Mouse (Mus musculus) CH12.LX (cell line): ENCODE results near the gene Ugt1a10. TPM values are rescaled to one million over a fixed set of nuclear protein-coding genes. Genes with fewer than 3 reads are reported as not detected.
A peak's percentile ranks its signal among the peaks of the same experiment; 100 is the strongest.

ENCODE experiments used
- DNase-seq: peaks from one replicate; pipeline ENCODE4 v3.0.0-alpha.2; 2013; ENCODE audit errors: extremely low read depth
- H3K27ac ChIP-seq: 2 replicates; pipeline ENCODE4 v1.5.1; 2012; ENCODE audit warnings: low read depth, mild to moderate bottlenecking, control low read depth, moderate library complexity; ENCODE audit not compliant: insufficient read depth
- H3K27me3 ChIP-seq: replicated peaks from 2 replicates; pipeline ENCODE3; 2012; ENCODE audit warnings: inconsistent platforms
- H3K36me3 ChIP-seq, 2 experiments: replicated peaks in 1 of 2; 2 replicates each; pipeline versions ENCODE3 to v1.6.1; 2012; ENCODE audit warnings: inconsistent platforms in 1 of 2, low read length in 1 of 2, mild to moderate bottlenecking in 1 of 2, mixed read lengths in 1 of 2, moderate library complexity in 1 of 2; ENCODE audit not compliant: control insufficient read depth in 1 of 2, insufficient read depth in 1 of 2
- H3K4me1 ChIP-seq, 2 experiments: 2 replicates each; pipeline ENCODE4 v1.6.1; 2012; ENCODE audit warnings: inconsistent platforms in 1 of 2, moderate library complexity in 1 of 2; ENCODE audit not compliant: insufficient read depth in 2 of 2, control insufficient read depth in 1 of 2
- H3K4me2 ChIP-seq: 2 replicates; pipeline ENCODE4 v1.6.1; 2012; ENCODE audit warnings: low read depth, mild to moderate bottlenecking, control low read depth; ENCODE audit not compliant: poor library complexity, insufficient read depth, severe bottlenecking
- H3K4me3 ChIP-seq, 3 experiments: fragments of 150-350 bp in 1 of 3; sonication (generic) in 1 of 3; replicated peaks in 1 of 3; 2 replicates each; pipeline versions ENCODE3 to v1.5.1; 2011 to 2012; ENCODE audit warnings: low read depth in 2 of 3, low read length in 2 of 3, mild to moderate bottlenecking in 2 of 3, moderate library complexity in 2 of 3, control low read depth in 1 of 3, improper control_type of control experiment in 1 of 3, inconsistent platforms in 1 of 3, mixed read lengths in 1 of 3; ENCODE audit not compliant: poor library complexity in 1 of 3
- H3K79me2 ChIP-seq: replicated peaks from 2 replicates; pipeline ENCODE4 v1.6.1; 2012; ENCODE audit warnings: mild to moderate bottlenecking, moderate library complexity; ENCODE audit not compliant: control insufficient read depth, poor library complexity, insufficient read depth, severe bottlenecking; ENCODE audit errors: extremely low read depth
- H3K9ac ChIP-seq: 2 replicates; pipeline ENCODE4 v1.6.1; 2012; ENCODE audit warnings: low read depth, mild to moderate bottlenecking, control low read depth, moderate library complexity; ENCODE audit not compliant: insufficient read depth
- H3K9me3 ChIP-seq: replicated peaks from 2 replicates; pipeline ENCODE3; 2012; ENCODE audit warnings: low read length, inconsistent platforms, mixed read lengths
- CHD2 ChIP-seq: IDR thresholded peaks from 2 replicates; pipeline ENCODE4 v1.6.1; 2011; ENCODE audit warnings: low read length, improper control_type of control experiment
- ETS1 ChIP-seq: conservative IDR thresholded peaks from 2 replicates; pipeline ENCODE4 v1.6.1; 2012; ENCODE audit warnings: low read depth, mild to moderate bottlenecking, inconsistent platforms, low read length, improper control_type of control experiment, moderate library complexity
- GABPA ChIP-seq: IDR thresholded peaks from 2 replicates; pipeline ENCODE4 v1.6.1; 2012; ENCODE audit warnings: low read depth, low read length, improper control_type of control experiment, inconsistent platforms; ENCODE audit not compliant: insufficient replicate concordance
- HCFC1 ChIP-seq: IDR thresholded peaks from 2 replicates; pipeline ENCODE4 v1.6.1; 2012; ENCODE audit warnings: low read depth, mild to moderate bottlenecking, inconsistent platforms, low read length, improper control_type of control experiment
- JUND ChIP-seq: conservative IDR thresholded peaks from 2 replicates; pipeline ENCODE4 v1.6.1; 2011; ENCODE audit warnings: low read depth, low read length, improper control_type of control experiment
- MAX ChIP-seq: IDR thresholded peaks from 2 replicates; pipeline ENCODE4 v1.6.1; 2011; ENCODE audit warnings: low read length, improper control_type of control experiment
- MAZ ChIP-seq: IDR thresholded peaks from 2 replicates; pipeline ENCODE4 v1.6.1; 2012; ENCODE audit warnings: low read depth, mild to moderate bottlenecking, inconsistent platforms, low read length, improper control_type of control experiment, moderate library complexity
- MXI1 ChIP-seq: IDR thresholded peaks from 2 replicates; pipeline ENCODE4 v1.6.1; 2011; ENCODE audit warnings: mild to moderate bottlenecking, low read depth, low read length, improper control_type of control experiment
- POLR2AphosphoS2 ChIP-seq: IDR thresholded peaks from 2 replicates; pipeline ENCODE4 v1.6.1; 2011; ENCODE audit warnings: low read depth, low read length, improper control_type of control experiment
- RAD21 ChIP-seq: IDR thresholded peaks from 2 replicates; pipeline ENCODE4 v1.6.1; 2011; ENCODE audit warnings: low read depth, mild to moderate bottlenecking, low read length, improper control_type of control experiment, moderate library complexity
- SIN3A ChIP-seq: IDR thresholded peaks from 2 replicates; pipeline ENCODE4 v1.6.1; 2012; ENCODE audit warnings: low read length, improper control_type of control experiment, inconsistent platforms
- TBP ChIP-seq: conservative IDR thresholded peaks from 2 replicates; pipeline ENCODE4 v1.6.1; 2011; ENCODE audit warnings: low read depth, low read length, improper control_type of control experiment
- TCF12 ChIP-seq: IDR thresholded peaks from 2 replicates; pipeline ENCODE4 v1.6.1; 2014; ENCODE audit warnings: low read depth, mild to moderate bottlenecking, inconsistent platforms, low read length, improper control_type of control experiment
- UBTF ChIP-seq: IDR thresholded peaks from 2 replicates; pipeline ENCODE4 v1.6.1; 2012; ENCODE audit warnings: low read depth, mild to moderate bottlenecking, inconsistent platforms, low read length, improper control_type of control experiment, moderate library complexity
- USF2 ChIP-seq: conservative IDR thresholded peaks from 2 replicates; pipeline ENCODE4 v1.6.1; 2011; ENCODE audit warnings: low read depth, low read length, improper control_type of control experiment
- ZKSCAN1 ChIP-seq: IDR thresholded peaks from 2 replicates; pipeline ENCODE4 v1.6.1; 2012; ENCODE audit warnings: low read depth, inconsistent platforms, low read length, improper control_type of control experiment, borderline replicate concordance
- dilution Hi-C: fragments of 300-500 bp; cut with MboI; formaldehyde crosslinking; loops from 2 replicates; pipeline ENCODE4 v1.14.3; 2020; ENCODE audit warnings: low sequenced_read_pairs; ENCODE audit not compliant: extremely low pct_unique_long_range_greater_than_20kb, extremely low pct_ligation_motif_present
- in situ Hi-C: fragments of 300-500 bp; cut with MboI; formaldehyde crosslinking; loops from 3 replicates; pipeline ENCODE4 v1.14.3; 2019; ENCODE audit warnings: low sequenced_read_pairs, low pct_ligation_motif_present, low pct_unique_long_range_greater_than_20kb, mixed read lengths
- polyA plus RNA-seq: library from polyadenylated mRNA; unstranded; fragments of >175 nt; gene quantifications from 2 replicates; pipeline ENCODE4 v1.2.1, GENCODE M21; 2012; ENCODE audit warnings: low read depth; ENCODE audit not compliant: insufficient read length
- total RNA-seq, 2 experiments: library from RNA; depleted of rRNA; stranded (reverse); fragments of 300-350 nt in 1 of 2; fragments of >200 nt in 1 of 2; gene quantifications; 2 replicates each; pipeline ENCODE4 v1.2.3; 2012 to 2014

The Ugt1a10 gene
- total and polyA plus RNA-seq, 3 experiments = not detected

GRCm38 (mm10) chr1:88259643-88260024 is 204.4 kb downstream of the Ugt1a10 start:
- Histone ChIP-seq H3K36me3 (peaks cover 21 to 49% of the 10 kb centered on the region in 2 experiments), H3K4me1 (peaks cover 2 to 29% of the 10 kb centered on the region in 2 experiments; a peak in 3 of 4 replicates), H3K4me2 (no peak overlapping the region), H3K27me3 (peaks cover 4% of the 10 kb centered on the region), H3K9me3 (peaks cover 40% of the 10 kb centered on the region), H3K9ac (no peak overlapping the region), H3K4me3 (no peak overlapping the region), H3K79me2 (no peaks in the 10 kb centered on the region), H3K27ac (no peak overlapping the region)
- TF ChIP-seq TCF12 = no peak
- no peak for TF ChIP-seq JUND
- TF ChIP-seq MXI1 = no peak
- no peak for TF ChIP-seq RAD21
- no peak for TF ChIP-seq GABPA
- no peak for TF ChIP-seq MAZ
- no peak for TF ChIP-seq CHD2
- no peak for TF ChIP-seq UBTF
- in situ Hi-C loops (no loop called here), dilution Hi-C loops (no loop called here)
- DNase-seq = no peak

GRCm38 (mm10) chr1:88260114-88260513 is 204.9 kb downstream of the Ugt1a10 start:
- Histone ChIP-seq H3K27me3 (peaks cover under 1% of the 10 kb centered on the region), H3K4me3 (no peak overlapping the region), H3K4me2 (no peak overlapping the region), H3K36me3 (peaks cover 25 to 53% of the 10 kb centered on the region in 2 experiments), H3K27ac (no peak overlapping the region), H3K9me3 (peaks cover 35% of the 10 kb centered on the region), H3K4me1 (peaks cover 2 to 29% of the 10 kb centered on the region in 2 experiments; a peak in 3 of 4 replicates), H3K79me2 (no peaks in the 10 kb centered on the region), H3K9ac (no peak overlapping the region)
- dilution Hi-C loops (no loop called here), in situ Hi-C loops (no loop called here)
- TF ChIP-seq USF2 (no peak), SIN3A (no peak), POLR2AphosphoS2 (peak; percentile 4; the same call in 1 of the 2 replicates), ZKSCAN1 (no peak), HCFC1 (no peak), ETS1 (no peak), TBP (no peak), MAX (no peak)
- no peak for DNase-seq
